Mouse (Mus musculus) heart, postnatal 4 days (tissue): ENCODE measurements around the gene Engase. TPM values are rescaled to one million over a fixed set of nuclear protein-coding genes. Genes with fewer than 3 reads are reported as not detected.
A peak's percentile ranks its signal among the peaks of the same experiment; 100 is the strongest.

ENCODE experiments used
- DNase-seq: peaks from one replicate; pipeline ENCODE4 v3.0.0; 2021
- total RNA-seq, 2 experiments: library from RNA; stranded (reverse); gene quantifications; 2 replicates each; pipeline ENCODE4 v1.2.3; 2021

Gene Engase
- 1 to 10 TPM; 4.0 to 5.8 TPM for total RNA-seq

GRCm38 (mm10) chr11:118476396-118477373, at the start of gene Engase:
TSS of gene Engase (plus strand) at chr11:118476829.
- DNase-seq = peak; percentile 97

DNA sequence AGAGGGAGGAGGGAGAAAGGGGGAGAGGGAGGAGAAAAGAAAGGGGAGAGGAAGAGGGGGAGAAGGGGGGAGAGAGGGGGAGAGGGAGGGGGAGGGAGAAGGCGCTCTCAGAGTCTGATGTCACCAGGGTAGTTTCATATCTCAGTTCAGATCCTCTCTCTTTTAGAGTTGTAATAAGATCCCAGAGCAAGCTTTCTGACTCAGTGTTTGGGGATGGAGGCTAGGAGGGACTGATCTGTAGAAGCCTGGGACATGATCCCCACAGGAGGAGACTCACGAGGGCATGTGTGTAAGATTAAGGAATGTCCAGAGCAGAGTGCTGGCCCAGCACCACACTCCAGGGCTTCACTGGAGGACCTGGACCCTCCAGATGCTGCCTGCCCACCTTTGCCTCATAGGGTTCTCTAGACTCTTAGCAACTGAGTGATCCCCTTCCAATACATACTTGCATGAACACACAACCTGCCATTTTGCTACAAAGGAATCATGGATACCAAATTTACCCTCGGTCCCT, 49.3 kb upstream of the Engase start:
- DNase-seq = no peak

- DNase-seq = peak; percentile 45
These were observed 48.6 kb upstream of the Engase start, which contains the start of gene C1qtnf1 for GRCm38 (mm10) chr11:118427986-118428385. TSS of gene C1qtnf1 (plus strand) at chr11:118428203.

DNA sequence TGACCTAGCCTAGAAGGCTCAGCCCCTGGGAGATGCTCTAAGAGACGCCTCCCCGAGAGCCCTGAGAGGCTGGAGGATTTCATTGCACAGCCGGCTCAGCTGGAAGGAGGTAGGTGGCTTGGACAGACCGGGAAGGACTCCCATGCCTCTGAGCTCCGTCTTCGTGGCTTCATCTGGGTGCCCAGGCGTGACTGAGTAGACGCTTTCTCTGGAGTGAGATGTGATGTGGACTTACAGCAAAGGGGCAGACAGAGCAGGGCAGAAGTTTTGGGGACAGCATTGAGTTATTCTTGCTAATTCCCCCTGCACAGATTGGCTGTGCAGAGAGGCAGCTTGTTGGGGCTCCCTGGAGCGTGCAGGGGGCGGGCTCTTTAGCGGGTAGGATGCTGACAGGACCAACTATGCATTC, 48.2 kb upstream of the Engase start:
- peak; percentile 48 for DNase-seq

DNA sequence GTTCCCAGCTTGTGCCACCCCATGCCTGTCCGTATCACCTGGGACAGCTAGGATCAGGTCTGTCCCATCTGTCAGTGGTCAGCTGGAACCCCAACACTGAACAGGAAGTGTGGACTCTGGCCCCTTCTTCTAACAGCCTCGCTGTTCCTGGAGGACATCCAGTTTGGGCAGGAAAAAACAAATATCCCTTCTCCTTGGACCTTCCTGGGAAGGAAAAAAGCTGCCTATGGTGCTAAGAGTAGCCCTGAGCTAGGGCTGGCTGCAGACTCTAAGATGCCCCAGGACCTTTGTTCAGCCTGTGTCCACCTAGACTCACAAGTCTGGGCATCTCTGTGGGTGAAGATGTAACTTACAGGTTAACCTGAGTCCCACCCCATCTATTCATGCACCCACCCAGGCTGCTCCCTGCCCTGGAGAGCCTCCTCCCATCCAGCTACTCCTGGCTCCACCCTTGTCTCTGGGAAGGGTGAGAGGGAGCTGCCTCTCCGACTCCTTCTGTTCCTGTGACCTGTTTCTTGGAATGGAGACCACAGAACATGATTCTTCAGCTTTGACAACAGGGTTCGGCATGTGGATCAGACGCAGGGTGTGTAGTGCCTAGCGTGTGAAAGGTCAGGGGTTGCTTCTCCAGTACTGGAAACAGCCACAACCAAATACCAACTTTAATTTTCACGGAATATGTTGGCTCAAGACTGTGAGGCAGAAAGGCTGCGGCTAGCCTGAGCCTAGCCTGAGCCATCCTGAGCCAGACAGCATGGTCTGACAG, 47.5 kb upstream of the Engase start:
- DNase-seq = no peak

DNA sequence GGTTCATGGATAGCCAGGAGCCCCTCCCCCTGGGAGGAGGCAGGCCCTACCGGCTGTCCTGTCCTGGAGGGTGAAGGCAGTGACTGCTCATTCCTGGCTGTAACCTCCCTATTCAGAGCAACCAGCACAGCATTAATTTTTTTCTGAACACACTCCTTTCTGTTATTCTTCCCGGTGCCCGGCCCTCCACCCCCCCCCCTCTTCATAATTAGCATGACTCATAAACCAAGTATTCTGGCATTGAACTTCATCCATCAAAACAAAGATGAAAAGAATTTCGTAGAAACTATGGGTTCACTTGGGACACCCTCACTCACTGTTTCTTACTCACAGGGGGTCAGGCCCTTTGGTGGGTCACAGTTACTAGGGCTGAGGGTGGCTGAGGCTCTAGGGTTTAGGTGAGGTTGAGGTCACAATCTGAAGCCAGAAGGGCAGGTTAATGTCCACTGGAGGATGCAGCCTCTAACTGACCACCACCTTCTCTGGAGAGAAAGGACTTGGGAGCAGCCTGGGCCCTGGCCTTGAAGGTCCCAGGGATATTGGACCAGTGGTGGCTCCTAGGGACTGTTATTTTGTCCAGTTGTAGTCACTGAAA, 46.2 kb upstream of the Engase start:
- DNase-seq = no peak

- DNase-seq = no peak
These were observed 45.3 kb upstream of the Engase start for GRCm38 (mm10) chr11:118431100-118431948.

- peak; percentile 58 for DNase-seq
These were observed 43.2 kb upstream of the Engase start for GRCm38 (mm10) chr11:118433398-118433868.

GRCm38 (mm10) chr11:118434093-118434492, 42.5 kb upstream of the Engase start:
- DNase-seq = no peak

DNA sequence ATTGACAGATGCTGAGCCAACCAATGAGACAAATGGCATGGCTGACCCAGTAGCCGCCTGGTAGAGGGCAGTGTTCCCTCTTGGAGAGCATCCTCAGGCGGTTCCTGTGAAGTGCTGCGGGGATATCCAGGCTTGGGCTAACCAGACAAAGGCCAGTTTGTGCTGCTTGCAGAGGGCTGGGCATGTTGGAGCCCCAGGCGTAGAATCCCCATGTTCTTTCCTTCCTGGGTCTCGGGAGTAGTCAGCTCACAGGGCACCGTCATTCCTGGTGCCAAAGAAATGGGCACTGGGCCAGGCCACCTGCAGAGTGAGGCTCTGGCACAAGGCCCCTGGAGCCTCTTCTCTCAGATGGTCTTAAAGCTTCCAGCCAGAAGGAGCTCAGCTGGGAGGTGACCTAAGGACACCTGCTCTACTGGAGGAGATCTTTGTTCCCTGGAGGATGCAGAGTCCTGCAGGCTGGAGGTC, 40.1 kb upstream of the Engase start:
- DNase-seq = peak; percentile 40

GRCm38 (mm10) chr11:118438665-118439414, 37.8 kb upstream of the Engase start:
- no peak for DNase-seq

DNA sequence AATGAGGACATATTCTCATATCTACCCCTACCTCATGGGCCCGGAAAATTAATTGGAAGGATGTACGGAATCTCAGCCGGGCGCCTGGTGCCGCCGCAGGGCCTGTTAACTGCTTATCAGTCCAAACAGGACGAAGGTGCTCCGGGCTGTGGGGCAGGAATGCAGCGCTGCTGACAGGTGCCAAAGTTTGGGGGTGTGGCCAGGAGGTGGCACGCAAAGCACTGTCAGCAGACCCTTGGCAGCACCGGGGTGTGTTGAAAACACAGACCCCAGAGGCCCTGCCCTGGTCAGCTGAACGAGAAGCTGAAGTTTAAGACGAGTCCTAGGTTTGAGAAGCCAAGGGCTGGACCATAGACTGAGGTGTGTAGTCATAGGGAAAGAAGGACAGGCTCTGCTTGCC, 33.9 kb upstream of the Engase start:
- DNase-seq = no peak

- peak; percentile 89 for DNase-seq
These were observed 33.2 kb upstream of the Engase start for GRCm38 (mm10) chr11:118443201-118443970.

GRCm38 (mm10) chr11:118445843-118446242, 30.8 kb upstream of the Engase start:
- DNase-seq = peak; percentile 84

DNA sequence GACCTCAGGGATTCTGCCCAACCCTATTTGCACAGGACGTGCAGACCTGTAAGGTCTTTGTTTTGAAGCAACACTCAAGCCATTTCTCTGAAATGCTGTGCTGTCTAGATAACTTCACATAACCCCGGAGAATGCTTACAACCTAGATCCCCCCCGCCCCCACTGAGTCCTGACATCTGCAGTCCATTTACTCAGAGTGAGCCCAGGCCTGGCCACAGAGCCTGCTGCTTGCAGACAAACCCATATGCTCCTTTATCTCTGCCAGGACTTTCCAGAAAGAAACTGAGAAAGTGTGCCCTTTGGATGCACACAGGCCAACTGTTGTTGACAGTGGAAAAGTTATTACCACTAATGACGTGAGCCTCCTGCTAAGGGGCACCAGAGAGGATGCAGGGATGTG, 29.3 kb upstream of the Engase start:
- no peak for DNase-seq

DNA sequence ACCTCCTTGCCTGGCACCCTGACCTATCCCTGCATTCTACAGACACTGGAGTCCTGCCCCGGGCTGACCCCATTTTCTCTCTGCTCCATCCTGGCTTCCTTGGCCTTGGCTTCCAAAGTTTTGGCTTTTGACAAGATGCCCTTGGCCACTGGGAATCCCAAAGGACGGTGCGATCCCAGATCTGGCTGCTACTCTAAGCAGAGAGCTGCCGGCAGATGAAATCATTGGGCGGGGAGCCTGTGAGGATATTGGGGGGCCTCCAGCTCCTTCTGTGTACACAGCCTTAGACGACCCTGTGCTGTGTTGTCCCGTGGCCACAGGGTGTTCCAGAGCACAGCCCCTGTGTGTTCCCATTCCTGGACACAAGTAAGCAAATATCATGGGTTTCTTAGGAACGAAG, 28.2 kb upstream of the Engase start:
- DNase-seq = peak; percentile 55

DNA sequence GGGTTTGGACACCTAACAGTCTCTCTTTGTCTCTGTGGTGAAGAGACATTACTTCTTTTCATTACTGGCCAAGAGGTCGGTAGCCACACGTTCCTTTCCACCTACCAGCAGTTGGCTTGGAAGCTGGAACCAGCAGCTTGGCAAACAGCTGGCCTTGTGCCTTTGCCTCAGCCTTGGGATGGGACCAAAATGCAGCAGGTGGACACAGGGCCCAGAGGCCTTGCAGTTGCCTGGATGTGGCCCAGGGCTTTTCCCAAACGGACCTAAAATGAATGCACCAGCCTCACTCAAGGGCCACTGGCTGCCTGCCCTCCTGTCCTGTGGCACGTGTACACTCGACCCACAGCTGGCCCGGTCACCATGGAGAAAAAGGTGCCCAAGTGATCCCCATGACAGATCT, 25.4 kb upstream of the Engase start:
- no peak for DNase-seq

- DNase-seq = no peak
These were observed 23.7 kb upstream of the Engase start for GRCm38 (mm10) chr11:118452955-118453354.

DNA sequence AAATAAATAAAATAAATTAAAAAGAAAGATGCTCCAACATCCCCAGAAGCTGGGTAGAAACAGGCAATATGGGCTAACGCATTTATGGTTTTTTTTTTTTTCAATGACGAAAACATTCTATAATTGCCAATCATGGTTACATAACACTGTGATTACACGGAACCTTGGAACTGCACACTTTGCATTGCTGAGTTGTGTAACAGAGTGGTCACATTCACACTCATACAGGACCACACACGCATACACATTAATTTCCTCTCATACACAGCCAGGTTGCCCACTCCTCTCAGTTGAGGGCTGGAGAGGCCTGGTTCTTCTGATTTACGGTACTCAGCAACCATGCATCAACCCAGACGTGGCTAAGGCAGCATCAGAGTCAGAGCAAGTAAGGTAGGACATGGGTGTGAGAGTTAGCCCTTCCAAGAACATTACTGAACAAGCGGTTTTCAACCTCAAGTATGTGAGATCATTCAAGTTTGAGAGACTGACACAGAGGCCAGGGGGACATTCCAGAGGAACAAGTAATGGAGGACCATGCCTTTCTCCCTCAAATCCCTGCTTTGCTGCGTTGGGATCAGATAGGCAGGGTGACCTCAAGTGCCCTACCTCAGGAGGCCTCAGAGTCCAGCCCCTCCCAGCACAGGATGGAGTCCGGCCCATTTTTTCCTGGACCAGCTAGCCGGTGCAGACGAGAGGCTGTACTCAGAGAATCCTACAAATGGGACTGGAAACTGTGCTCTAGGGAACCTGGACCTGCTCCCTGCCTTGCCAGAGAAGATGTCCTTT, 22.6 kb upstream of the Engase start:
- DNase-seq = no peak
